In the genomic region with DNA sequence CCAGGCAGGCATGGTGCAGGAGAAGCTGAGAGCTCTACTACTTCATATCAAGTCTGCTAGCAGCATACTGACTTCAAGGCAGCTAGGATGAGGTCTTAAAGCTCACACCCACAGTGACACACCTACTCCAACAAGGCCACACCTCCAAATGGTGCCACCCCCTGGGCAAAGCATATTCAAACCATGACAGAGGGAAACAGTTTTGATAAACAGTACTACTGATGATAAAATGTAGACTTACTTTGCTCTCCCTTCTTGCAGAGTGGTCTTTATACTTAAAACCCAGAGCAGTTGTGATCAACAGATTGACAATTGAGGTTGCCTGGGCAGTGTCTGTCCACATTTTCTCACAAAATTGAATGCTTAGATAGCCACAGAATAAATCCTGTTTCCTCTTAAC, we compare ENCODE assay signal across 8 mouse cellular contexts. TPM values are rescaled to one million over a fixed set of nuclear protein-coding genes. Genes with fewer than 3 reads are reported as not detected.
DNase-seq lines count a peak whose midpoint lies in the region; ATAC-seq and TF ChIP-seq lines count a peak whose summit lies in the region.

No protein-coding gene starts in this region.

- no peaks in the 10 kb centered on the region for H3K9me3 ChIP-seq in forebrain, embryonic 12.5 days
- no peaks in the 10 kb centered on the region for H3K9me3 ChIP-seq in kidney, postnatal 0 days (replicated peaks; ENCODE audit: low read length)

- no peak for TF ChIP-seq CTCF in kidney, adult 2 months (conservative IDR thresholded peaks at IDR 0.05; ENCODE audit: insufficient read depth, insufficient read length, low read depth, low read length)
- TF ChIP-seq CTCF in kidney, postnatal 0 days (IDR thresholded peaks at IDR 0.05; ENCODE audit: low read depth), result no peak

- peak overlapping the region; percentile 70 for H3K4me2 ChIP-seq in forebrain, embryonic 12.5 days
- peak overlapping the region; percentile 50 for H3K4me2 ChIP-seq in kidney, postnatal 0 days (ENCODE audit: low read length)

- peaks cover 2% of the 10 kb centered on the region; the same call in 1 of the 2 replicates for H3K36me3 ChIP-seq in kidney, adult 2 months (ENCODE audit: control insufficient read depth, insufficient read depth, low read length)
- peaks cover 17% of the 10 kb centered on the region for H3K36me3 ChIP-seq in forebrain, embryonic 12.5 days (replicated peaks)
- peaks cover 9% of the 10 kb centered on the region; the same call in 1 of the 2 replicates for H3K36me3 ChIP-seq in kidney, postnatal 0 days (ENCODE audit: insufficient read depth, low read length)

- no peak overlapping the region for H3K27ac ChIP-seq in kidney, adult 2 months (ENCODE audit: insufficient read depth, low read depth, low read length)
- peak overlapping the region; percentile 87 for H3K27ac ChIP-seq in forebrain, embryonic 12.5 days
- peak overlapping the region; percentile 77 for H3K27ac ChIP-seq in kidney, postnatal 0 days

- H3K4me3 ChIP-seq in kidney, adult 2 months (ENCODE audit: insufficient read depth, low read depth, low read length), result no peak overlapping the region
- H3K4me3 ChIP-seq in forebrain, embryonic 12.5 days (replicated peaks), result peak overlapping the region; percentile 75
- peak overlapping the region; percentile 57; the same call in 1 of the 2 replicates for H3K4me3 ChIP-seq in kidney, postnatal 0 days (replicated peaks; ENCODE audit: low read depth, low read length)

- H3K9ac ChIP-seq in forebrain, embryonic 12.5 days, result 0 out of 2 replicates have a peak overlapping the region, but pooled peaks have one; percentile 53
- no peak overlapping the region for H3K9ac ChIP-seq in kidney, postnatal 0 days (ENCODE audit: low read depth, low read length)

- H3K4me1 ChIP-seq in kidney, adult 2 months (ENCODE audit: control insufficient read depth, insufficient read depth, low read length), result peaks cover 5% of the 10 kb centered on the region; the same call in 1 of the 2 replicates
- H3K4me1 ChIP-seq in forebrain, embryonic 12.5 days, result peaks cover 23% of the 10 kb centered on the region
- peaks cover 11% of the 10 kb centered on the region; the same call in 1 of the 2 replicates for H3K4me1 ChIP-seq in kidney, postnatal 0 days (replicated peaks; ENCODE audit: insufficient read depth, low read length)

- no peak for TF ChIP-seq POLR2A in kidney, adult 2 months (IDR thresholded peaks at IDR 0.05; ENCODE audit: low read depth, low read length)

- DNase-seq in kidney, adult 2 months, result peak; percentile 20
- no peak for DNase-seq in kidney, postnatal 25 days
- DNase-seq in T-cell, adult 2 months (ENCODE audit: low spot score), result peak; percentile 45
- DNase-seq in kidney, postnatal 0 days (ENCODE audit: low spot score), result peak; percentile 6
- DNase-seq in layer of hippocampus, postnatal 25 days (ENCODE audit: extremely low spot score in 1 of 2, low spot score in 1 of 2), result no peak

- no peaks in the 10 kb centered on the region for H3K27me3 ChIP-seq in kidney, adult 2 months (replicated peaks; ENCODE audit: control insufficient read depth, insufficient read depth, low read length)
- H3K27me3 ChIP-seq in forebrain, embryonic 12.5 days, result no peaks in the 10 kb centered on the region
- no peaks in the 10 kb centered on the region for H3K27me3 ChIP-seq in kidney, postnatal 0 days (ENCODE audit: insufficient read depth, low read length)

- ATAC-seq in forebrain, embryonic 12.5 days (ENCODE audit: low FRiP score), result no peak
- ATAC-seq in kidney, postnatal 0 days (replicated peaks; ENCODE audit: low FRiP score, low read depth), result no peak
- 0 out of 2 replicates have a peak, but pooled peaks have one; percentile 10 for ATAC-seq in megakaryocyte progenitor cell, adult 5-6 weeks (replicated peaks; ENCODE audit: poor library complexity)
- no peak for ATAC-seq in granulocyte monocyte progenitor cell, adult 5-6 weeks (replicated peaks; ENCODE audit: poor library complexity, severe bottlenecking)

RNA-seq across cellular contexts. Expression of gene Anapc4, which starts 0.8 kb away (rescaled TPM):
- polyA plus RNA-seq in kidney, adult 2 months (2012; rRNA removed), result 16.6 and 24.5 TPM in 2 replicates
- polyA plus RNA-seq in forebrain, embryonic 12.5 days (2016; fragmentation: Nextera tagmentation; extraction: Ambion mirVana), result 121 and 127 TPM in 2 replicates
- polyA plus RNA-seq in kidney, postnatal 0 days (2015; fragmentation: Nextera tagmentation; extraction: Ambion mirVana), result 72.3 and 79.6 TPM in 2 replicates
- total RNA-seq in megakaryocyte progenitor cell, adult 5-6 weeks (2015), result 52.5 and 71.3 TPM in 2 replicates
- 57.8 and 83.8 TPM in 2 replicates for total RNA-seq in megakaryocyte progenitor cell, adult 5-6 weeks (2017)
- total RNA-seq in granulocyte monocyte progenitor cell, adult 5-6 weeks (2014; fragmentation: Nextera tagmentation), result 71.3 and 92.1 TPM in 2 replicates
- total RNA-seq in granulocyte monocyte progenitor cell, adult 5-6 weeks (2017), result 63.8 and 70.1 TPM in 2 replicates
- total RNA-seq in layer of hippocampus, postnatal 25 days (2021), result 10 to 100 TPM; 66.5 to 78.4 TPM

RNA-seq across cellular contexts. Expression of gene Zcchc4, which starts 57.8 kb away (rescaled TPM):
- polyA plus RNA-seq in kidney, adult 2 months (2012; rRNA removed), result 6.3 and 6.5 TPM in 2 replicates
- 19.7 and 20.0 TPM in 2 replicates for polyA plus RNA-seq in forebrain, embryonic 12.5 days (2016; fragmentation: Nextera tagmentation; extraction: Ambion mirVana)
- polyA plus RNA-seq in kidney, postnatal 0 days (2015; fragmentation: Nextera tagmentation; extraction: Ambion mirVana), result 8.7 and 9.6 TPM in 2 replicates
- 28.1 and 30.2 TPM in 2 replicates for total RNA-seq in megakaryocyte progenitor cell, adult 5-6 weeks (2015)
- 23.8 and 27.2 TPM in 2 replicates for total RNA-seq in megakaryocyte progenitor cell, adult 5-6 weeks (2017)
- 28.0 and 31.4 TPM in 2 replicates for total RNA-seq in granulocyte monocyte progenitor cell, adult 5-6 weeks (2014; fragmentation: Nextera tagmentation)
- 30.3 and 31.9 TPM in 2 replicates for total RNA-seq in granulocyte monocyte progenitor cell, adult 5-6 weeks (2017)
- 1 to 10 TPM; 9.4 to 9.8 TPM for total RNA-seq in layer of hippocampus, postnatal 25 days (2021)

Comparison
In these comparisons a context has a peak if more than half of its experiments do, and no peak if none do; other contexts are left out.
1. DNase-seq: peak in kidney, adult 2 months (single experiment), T-cell, adult 2 months (single experiment) and kidney, postnatal 0 days (single experiment); none in kidney, postnatal 25 days (0 of 2) and layer of hippocampus, postnatal 25 days (0 of 2).